Mouse (Mus musculus) forebrain, embryonic 14.5 days (tissue): ENCODE results near the gene Omt2b. TPM values are rescaled to one million over a fixed set of nuclear protein-coding genes. Genes with fewer than 3 reads are reported as not detected.
"Not testable (repeated sequence)": the region's sequence is repeated elsewhere in the genome, so short reads cannot be mapped to it uniquely, and the experiment has no call there.

ENCODE experiments used
- ATAC-seq: fragments of 200-750 bp; cut with Nextera tagmentation; 2 replicates; pipeline ENCODE4 v1.8.0; 2017; ENCODE audit warnings: mild to moderate bottlenecking, moderate library complexity
- DNase-seq: peaks from one replicate; pipeline ENCODE4 v3.0.0-alpha.2; 2015; ENCODE audit warnings: low spot score
- H3K27ac ChIP-seq: fragments of 300-500 bp; sonication (generic); 2 replicates; pipeline ENCODE4 v1.5.1; 2014; ENCODE audit warnings: low read depth, mild to moderate bottlenecking, control low read depth, low read length, moderate library complexity
- H3K27me3 ChIP-seq: fragments of 300-500 bp; sonication (generic); replicated peaks from 2 replicates; pipeline ENCODE4 v1.6.1; 2014; ENCODE audit warnings: low read length, control low read depth, mixed read lengths; ENCODE audit not compliant: control insufficient read depth, insufficient read depth
- H3K36me3 ChIP-seq: fragments of 300-500 bp; sonication (generic); 2 replicates; pipeline ENCODE4 v1.6.1; 2014; ENCODE audit warnings: low read length, control low read depth; ENCODE audit not compliant: control insufficient read depth, insufficient read depth
- H3K4me1 ChIP-seq: fragments of 300-500 bp; sonication (generic); 2 replicates; pipeline ENCODE4 v1.6.1; 2014; ENCODE audit warnings: antibody characterized with exemption, low read length, control low read depth; ENCODE audit not compliant: control insufficient read depth, insufficient read depth
- H3K4me2 ChIP-seq: fragments of 300-500 bp; sonication (generic); 2 replicates; pipeline ENCODE4 v1.6.1; 2014; ENCODE audit warnings: mild to moderate bottlenecking, control low read depth, low read length
- H3K4me3 ChIP-seq: fragments of 300-500 bp; sonication (generic); 2 replicates; pipeline ENCODE4 v1.5.1; 2014; ENCODE audit warnings: low read depth, low read length, control low read depth
- H3K9ac ChIP-seq: fragments of 300-500 bp; sonication (generic); 2 replicates; pipeline ENCODE4 v1.6.1; 2014; ENCODE audit warnings: mild to moderate bottlenecking, low read length, control low read depth, moderate library complexity
- H3K9me3 ChIP-seq: fragments of 300-500 bp; sonication (generic); replicated peaks from 2 replicates; pipeline ENCODE4 v1.6.1; 2016; ENCODE audit warnings: low read length, control low read depth, mixed read lengths; ENCODE audit not compliant: control insufficient read depth
- WGBS: fragments of 180-500 bp; shearing (Covaris S2); extraction: QIAGEN DNeasy Blood & Tissue Kit; methylation state at CpG from one replicate; pipeline ENCODE4 v1.1.7; 2014; 5-methylcytosine and 5-hydroxymethylcytosine counted together
- polyA plus RNA-seq: library from polyadenylated mRNA; unstranded; fragments of >200 nt; fragmentation: Nextera tagmentation; extraction: Ambion mirVana; gene quantifications from 2 replicates; pipeline ENCODE4 v1.2.1, GENCODE M21; 2014

Gene Omt2b
- not detected in 2 replicates for polyA plus RNA-seq

DNA sequence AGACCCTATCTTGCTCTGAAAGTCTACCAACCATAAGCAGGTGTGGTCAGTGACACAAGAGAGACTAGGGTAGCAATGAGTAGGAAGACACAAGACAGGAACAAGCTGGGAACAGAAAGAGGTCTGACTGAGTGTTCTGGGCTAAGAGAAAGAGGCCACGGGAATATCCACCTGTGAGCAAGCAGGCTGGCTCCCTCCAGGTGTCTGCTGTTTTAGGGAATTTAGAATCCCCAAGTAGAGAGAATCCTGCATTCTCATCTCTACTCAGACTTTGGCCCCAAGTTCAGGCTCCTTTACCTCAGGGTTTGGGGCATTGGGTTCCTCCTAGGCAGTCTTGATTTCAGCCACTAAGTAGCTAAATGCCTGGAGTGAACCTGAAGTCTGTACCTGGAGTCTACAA, at the start of gene Omt2b:
Gene Omt2b (plus strand): TSS at position 301 of the 400 bp plus-strand sequence.
- H3K36me3 ChIP-seq, ATAC-seq, H3K9ac ChIP-seq, H3K27me3 ChIP-seq, H3K4me3 ChIP-seq, H3K9me3 ChIP-seq, H3K4me1 ChIP-seq, H3K4me2 ChIP-seq, DNase-seq, H3K27ac ChIP-seq: not testable (repeated sequence)
- WGBS = 83% methylated on average over 1 of the region's 1 CpGs

DNA sequence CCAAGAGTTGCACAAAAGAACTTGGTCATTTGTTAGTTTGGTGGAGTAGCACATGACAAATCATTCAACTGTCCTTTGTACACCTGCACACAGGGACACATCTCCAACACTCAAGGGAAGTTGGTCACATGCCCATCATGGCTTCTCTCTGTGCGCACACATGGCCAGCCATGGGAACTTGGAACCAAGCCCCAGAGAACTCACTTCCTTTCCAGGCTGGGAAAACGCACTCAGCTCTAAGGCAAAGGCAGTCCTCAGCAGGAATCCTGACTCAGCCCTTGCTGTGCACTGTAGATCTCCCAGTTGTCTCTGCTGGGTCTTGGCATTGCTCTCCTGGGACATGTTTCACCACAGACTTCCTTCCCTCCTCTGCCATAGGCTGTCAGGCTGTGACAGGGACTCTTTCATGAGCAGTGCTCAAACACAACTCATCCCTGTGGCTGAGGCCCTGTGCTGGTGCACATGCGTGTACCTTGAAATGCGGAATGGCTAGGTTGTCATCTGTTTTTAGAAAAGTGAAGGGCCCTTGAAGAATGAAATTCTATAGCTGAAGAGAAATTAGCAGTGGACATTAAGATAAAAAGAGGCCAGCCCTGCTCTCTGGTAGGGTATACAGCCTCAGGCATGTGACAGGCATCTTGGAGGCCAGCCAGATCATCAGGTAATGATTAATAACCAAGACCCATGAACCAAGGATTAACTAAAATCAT, 45.2 kb upstream of the Omt2b start:
- H3K36me3 ChIP-seq, H3K9ac ChIP-seq, DNase-seq, H3K4me1 ChIP-seq, ATAC-seq, H3K4me2 ChIP-seq, H3K4me3 ChIP-seq, H3K27me3 ChIP-seq, H3K9me3 ChIP-seq, H3K27ac ChIP-seq: not testable (repeated sequence)
- 84% methylated on average over 4 of the region's 4 CpGs for WGBS

DNA sequence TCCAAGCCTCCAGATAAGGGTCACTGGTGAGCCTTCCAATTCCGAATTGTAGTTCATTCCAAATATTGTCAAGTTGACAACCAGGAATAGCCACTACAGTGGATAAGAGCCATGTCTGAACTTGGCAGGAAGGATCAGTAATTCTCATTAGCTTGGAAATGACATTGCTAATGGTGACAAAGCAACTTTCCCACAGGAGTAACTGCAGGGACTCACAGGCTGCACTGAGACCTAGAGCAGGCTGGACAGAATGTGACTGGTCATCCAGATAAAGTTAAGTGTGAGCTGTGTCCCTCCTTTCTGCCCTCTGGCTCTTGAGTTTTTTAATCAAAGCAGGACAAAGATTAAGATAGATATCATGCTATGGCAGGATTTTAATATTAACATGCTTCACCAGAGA, 38.3 kb upstream of the Omt2b start:
- not testable (repeated sequence) for H3K9ac ChIP-seq, ATAC-seq, H3K27ac ChIP-seq, H3K9me3 ChIP-seq, DNase-seq, H3K4me3 ChIP-seq, H3K4me2 ChIP-seq, H3K36me3 ChIP-seq, H3K27me3 ChIP-seq, H3K4me1 ChIP-seq
- 78% methylated on average over 1 of the region's 1 CpGs for WGBS

DNA sequence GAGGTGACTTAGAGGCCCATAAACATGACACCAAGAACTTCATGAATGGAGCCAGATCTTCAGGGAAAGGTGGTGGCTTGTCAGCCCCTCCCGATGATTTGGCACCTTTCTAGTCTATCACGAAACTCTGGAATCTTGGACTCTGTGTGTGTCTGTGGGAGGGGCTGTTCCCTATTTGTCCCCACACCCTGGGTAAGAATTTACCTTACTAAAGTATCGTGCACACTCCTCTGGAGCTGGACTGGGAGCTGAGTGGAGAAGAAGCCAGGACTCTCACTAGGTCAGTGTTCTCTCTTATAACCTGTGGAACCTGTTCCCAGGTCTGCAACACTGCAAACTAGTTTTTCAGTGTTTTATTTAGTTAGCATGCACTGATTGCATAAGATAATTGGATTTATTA, 37.7 kb upstream of the Omt2b start, which contains the start of gene Gm10639:
Gene Gm10639 (plus strand): TSS at position 201 of the 400 bp plus-strand sequence.
- not testable (repeated sequence) for ATAC-seq, H3K9ac ChIP-seq

DNA sequence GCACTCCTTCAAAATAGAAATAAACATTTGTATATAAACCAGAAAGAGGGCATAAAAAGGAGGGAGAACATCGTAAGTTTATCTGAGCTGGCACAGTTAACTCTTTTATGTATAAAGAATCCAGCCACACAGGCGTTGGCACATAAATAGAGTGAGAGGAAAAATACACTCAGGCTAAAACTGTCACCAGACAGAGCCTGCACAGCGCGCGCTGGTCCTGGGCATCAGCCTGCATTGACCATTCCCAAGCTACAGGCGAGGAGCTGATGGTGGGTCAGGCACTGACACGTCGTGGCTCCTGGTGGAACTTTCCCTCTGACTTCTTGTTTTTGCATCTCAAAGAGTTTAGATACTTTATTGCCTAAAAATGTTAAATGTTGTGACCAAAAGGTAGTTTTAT, 34.9 kb upstream of the Omt2b start:
- ATAC-seq, H3K36me3 ChIP-seq, H3K9me3 ChIP-seq, H3K4me3 ChIP-seq, H3K4me2 ChIP-seq, H3K27ac ChIP-seq, H3K4me1 ChIP-seq, H3K9ac ChIP-seq, H3K27me3 ChIP-seq, DNase-seq: not testable (repeated sequence)
- WGBS = 84% methylated on average over 8 of the region's 8 CpGs

More for the DNA sequence above, 37.7 kb upstream of the Omt2b start, which contains the start of gene Gm10639:
- not testable (repeated sequence) for H3K4me2 ChIP-seq, H3K9me3 ChIP-seq, DNase-seq, H3K4me1 ChIP-seq, H3K27me3 ChIP-seq, H3K4me3 ChIP-seq, H3K27ac ChIP-seq, H3K36me3 ChIP-seq
- WGBS = 82% methylated on average over 3 of the region's 3 CpGs

GRCm38 (mm10) chr9:78293683-78294082, 33.7 kb upstream of the Omt2b start:
- not testable (repeated sequence) for H3K9ac ChIP-seq, H3K36me3 ChIP-seq, DNase-seq, H3K9me3 ChIP-seq, H3K27me3 ChIP-seq, ATAC-seq, H3K4me1 ChIP-seq, H3K4me3 ChIP-seq, H3K4me2 ChIP-seq, H3K27ac ChIP-seq
- WGBS = 50% methylated on average over 1 of the region's 1 CpGs

DNA sequence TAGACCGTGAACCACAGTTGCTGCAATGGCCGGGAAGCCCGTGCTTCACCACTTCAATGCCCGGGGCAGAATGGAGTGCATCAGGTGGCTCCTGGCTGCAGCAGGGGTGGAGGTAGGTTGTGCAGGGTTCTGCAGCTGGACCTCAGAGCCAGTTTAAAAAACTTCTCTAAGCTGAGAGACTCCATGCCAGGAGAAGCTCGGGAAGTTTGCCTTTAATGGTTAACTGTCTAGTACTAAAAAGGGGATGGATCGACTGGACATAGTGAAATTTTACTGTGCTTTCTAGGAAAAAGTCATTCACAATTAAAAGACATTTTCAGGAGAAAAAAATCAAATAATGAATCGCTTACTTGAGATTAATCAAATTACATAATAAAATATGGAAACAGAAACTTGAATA, 32.6 kb upstream of the Omt2b start:
- not testable (repeated sequence) for H3K4me2 ChIP-seq, H3K9ac ChIP-seq, H3K36me3 ChIP-seq, H3K27ac ChIP-seq, ATAC-seq, H3K9me3 ChIP-seq, DNase-seq, H3K4me1 ChIP-seq, H3K4me3 ChIP-seq, H3K27me3 ChIP-seq
- 83% methylated on average over 4 of the region's 7 CpGs for WGBS

GRCm38 (mm10) chr9:78296089-78296488, 31.3 kb upstream of the Omt2b start:
- not testable (repeated sequence) for ATAC-seq, H3K27ac ChIP-seq, H3K4me2 ChIP-seq, H3K4me3 ChIP-seq, H3K9me3 ChIP-seq, H3K27me3 ChIP-seq, H3K36me3 ChIP-seq, H3K9ac ChIP-seq, H3K4me1 ChIP-seq
- WGBS = 13% methylated on average over 6 of the region's 6 CpGs
- DNase-seq = peak; percentile 58

DNA sequence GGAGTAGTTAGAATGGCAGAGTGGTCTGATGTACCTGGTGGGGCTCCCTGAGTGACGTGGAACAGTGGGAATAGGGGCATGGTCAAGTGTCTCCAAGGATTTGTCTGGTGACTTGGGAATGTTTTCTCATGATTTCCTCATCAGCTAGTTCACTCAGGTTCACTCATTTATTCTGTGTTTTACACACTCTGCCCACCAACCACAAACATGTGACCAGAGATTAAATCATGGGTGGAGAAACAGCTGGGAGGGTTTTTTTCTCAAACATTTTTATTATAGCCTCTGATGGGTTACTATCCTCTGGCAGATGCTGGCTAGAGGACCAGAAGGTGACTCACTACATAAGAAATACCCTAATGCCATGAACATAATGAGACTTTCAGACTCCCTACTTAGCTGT, 29.2 kb upstream of the Omt2b start:
- no peak overlapping the region for H3K27ac ChIP-seq
- no peak overlapping the region for H3K9ac ChIP-seq
- no peaks in the 10 kb centered on the region for H3K27me3 ChIP-seq
- H3K4me2 ChIP-seq = no peak overlapping the region
- DNase-seq (no peak), ATAC-seq (no peak)
- no peak overlapping the region for H3K4me3 ChIP-seq
- H3K4me1 ChIP-seq = no peaks in the 10 kb centered on the region
- no peaks in the 10 kb centered on the region for H3K9me3 ChIP-seq
- no peaks in the 10 kb centered on the region for H3K36me3 ChIP-seq
- 88% methylated on average over 1 of the region's 1 CpGs for WGBS
